Mouse (Mus musculus): ENCODE measurements at regions not wholly inside any gene's neighbourhood (a gene's known extent, or its start where the extent isn't known, plus 50 kb on each side); places are given as distances from the start of the nearest gene placed in this dataset.

- no peak overlapping the region for H3K4me3 ChIP-seq (ENCODE audit: low read depth, low read length)
- H3K9ac ChIP-seq (ENCODE audit: low read depth, low read length): no peak overlapping the region
- no peak overlapping the region for H3K4me2 ChIP-seq (ENCODE audit: low read depth, low read length)
- no peaks in the 10 kb centered on the region for H3K36me3 ChIP-seq (ENCODE audit: control insufficient read depth, insufficient read depth, low read length)
- 77% methylated on average over 6 of the region's 6 CpGs for WGBS
- peaks cover 7% of the 10 kb centered on the region; the same call in 1 of the 2 replicates for H3K4me1 ChIP-seq (ENCODE audit: control insufficient read depth, insufficient read depth, low read length)
- DNase-seq (ENCODE audit: low spot score): no peak
- ATAC-seq (ENCODE audit: low read depth): no peak
- H3K27me3 ChIP-seq (replicated peaks; ENCODE audit: control insufficient read depth, insufficient read depth, low read length): peaks cover 12% of the 10 kb centered on the region; the same call in 1 of the 2 replicates
- H3K27ac ChIP-seq (replicated peaks; ENCODE audit: low read depth, low read length): no peak overlapping the region
- H3K9me3 ChIP-seq (ENCODE audit: control insufficient read depth, low read length): no peaks in the 10 kb centered on the region
Measured at GRCm38 (mm10) chr7:71413121-71413520, 61.8 kb upstream of the Gm10295 start.

- Histone ChIP-seq H3K36me3 (ENCODE audit: control insufficient read depth, insufficient read depth, low read length) (no peaks in the 10 kb centered on the region), H3K9me3 (ENCODE audit: control insufficient read depth, low read length) (no peaks in the 10 kb centered on the region), H3K9ac (ENCODE audit: low read depth, low read length) (peak overlapping the region; percentile 48; the same call in 1 of the 2 replicates), H3K27me3 (replicated peaks; ENCODE audit: control insufficient read depth, insufficient read depth, low read length) (peaks cover 12% of the 10 kb centered on the region; the same call in 1 of the 2 replicates), H3K4me1 (ENCODE audit: control insufficient read depth, insufficient read depth, low read length) (peaks cover 7% of the 10 kb centered on the region; the same call in 1 of the 2 replicates), H3K4me2 (ENCODE audit: low read depth, low read length) (peak overlapping the region; percentile 67), H3K27ac (replicated peaks; ENCODE audit: low read depth, low read length) (peak overlapping the region; percentile 75; the same call in 1 of the 2 replicates), H3K4me3 (ENCODE audit: low read depth, low read length) (peak overlapping the region; percentile 40)
- 1% methylated on average over 12 of the region's 12 CpGs for WGBS
- DNase-seq (ENCODE audit: low spot score) (peak; percentile 94), ATAC-seq (ENCODE audit: low read depth) (peak; percentile 86)
Measured at GRCm38 (mm10) chr7:71412079-71412478, 60.8 kb upstream of the Gm10295 start.

- no peaks in the 10 kb centered on the region for H3K36me3 ChIP-seq (ENCODE audit: control insufficient read depth, insufficient read depth, low read length)
- H3K4me2 ChIP-seq (ENCODE audit: low read depth, low read length): peak overlapping the region; percentile 67
- 6% methylated on average over 14 of the region's 14 CpGs for WGBS
- peak overlapping the region; percentile 75 for H3K27ac ChIP-seq (replicated peaks; ENCODE audit: low read depth, low read length)
- ATAC-seq (ENCODE audit: low read depth): peak; percentile 80
- H3K4me3 ChIP-seq (ENCODE audit: low read depth, low read length): peak overlapping the region; percentile 40
- DNase-seq (ENCODE audit: low spot score): peak; percentile 84
- no peaks in the 10 kb centered on the region for H3K9me3 ChIP-seq (ENCODE audit: control insufficient read depth, low read length)
- H3K4me1 ChIP-seq (ENCODE audit: control insufficient read depth, insufficient read depth, low read length): peaks cover 7% of the 10 kb centered on the region; the same call in 1 of the 2 replicates
- peak overlapping the region; percentile 48 for H3K9ac ChIP-seq (ENCODE audit: low read depth, low read length)
- H3K27me3 ChIP-seq (replicated peaks; ENCODE audit: control insufficient read depth, insufficient read depth, low read length): peaks cover 12% of the 10 kb centered on the region; the same call in 1 of the 2 replicates
Measured at GRCm38 (mm10) chr7:71411293-71412011, 60.2 kb upstream of the Gm10295 start.

- Histone ChIP-seq H3K9me3 (ENCODE audit: control insufficient read depth, low read length) (no peaks in the 10 kb centered on the region), H3K4me3 (ENCODE audit: low read depth, low read length) (no peak overlapping the region), H3K9ac (ENCODE audit: low read depth, low read length) (no peak overlapping the region), H3K4me1 (ENCODE audit: control insufficient read depth, insufficient read depth, low read length) (peaks cover 7% of the 10 kb centered on the region; the same call in 1 of the 2 replicates), H3K27me3 (replicated peaks; ENCODE audit: control insufficient read depth, insufficient read depth, low read length) (peaks cover 12% of the 10 kb centered on the region; the same call in 1 of the 2 replicates), H3K36me3 (ENCODE audit: control insufficient read depth, insufficient read depth, low read length) (no peaks in the 10 kb centered on the region), H3K27ac (replicated peaks; ENCODE audit: low read depth, low read length) (no peak overlapping the region), H3K4me2 (ENCODE audit: low read depth, low read length) (no peak overlapping the region)
- ATAC-seq (ENCODE audit: low read depth) (no peak), DNase-seq (ENCODE audit: low spot score) (no peak)
- 74% methylated on average over 9 of the region's 9 CpGs for WGBS
Measured at GRCm38 (mm10) chr7:71409903-71410302, 58.6 kb upstream of the Gm10295 start.

GRCm38 (mm10) chr7:71409061-71409460, 57.8 kb upstream of the Gm10295 start:
- H3K36me3 ChIP-seq (ENCODE audit: control insufficient read depth, insufficient read depth, low read length): no peaks in the 10 kb centered on the region
- no peak for ATAC-seq (ENCODE audit: low read depth)
- 43% methylated on average over 5 of the region's 5 CpGs for WGBS
- peaks cover 7% of the 10 kb centered on the region; the same call in 1 of the 2 replicates for H3K4me1 ChIP-seq (ENCODE audit: control insufficient read depth, insufficient read depth, low read length)
- no peak overlapping the region for H3K9ac ChIP-seq (ENCODE audit: low read depth, low read length)
- H3K27me3 ChIP-seq (replicated peaks; ENCODE audit: control insufficient read depth, insufficient read depth, low read length): peaks cover 12% of the 10 kb centered on the region; the same call in 1 of the 2 replicates
- no peak overlapping the region for H3K4me3 ChIP-seq (ENCODE audit: low read depth, low read length)
- H3K4me2 ChIP-seq (ENCODE audit: low read depth, low read length): no peak overlapping the region
- DNase-seq (ENCODE audit: low spot score): no peak
- no peaks in the 10 kb centered on the region for H3K9me3 ChIP-seq (ENCODE audit: control insufficient read depth, low read length)
- no peak overlapping the region for H3K27ac ChIP-seq (replicated peaks; ENCODE audit: low read depth, low read length)

- ATAC-seq (ENCODE audit: low read depth): peak; percentile 68; the same call in 1 of the 2 replicates
- Histone ChIP-seq H3K9me3 (ENCODE audit: control insufficient read depth, low read length) (no peaks in the 10 kb centered on the region), H3K36me3 (ENCODE audit: control insufficient read depth, insufficient read depth, low read length) (no peaks in the 10 kb centered on the region), H3K9ac (ENCODE audit: low read depth, low read length) (no peak overlapping the region), H3K4me1 (ENCODE audit: control insufficient read depth, insufficient read depth, low read length) (peaks cover 2% of the 10 kb centered on the region; the same call in 1 of the 2 replicates), H3K27me3 (replicated peaks; ENCODE audit: control insufficient read depth, insufficient read depth, low read length) (peaks cover 12% of the 10 kb centered on the region; the same call in 1 of the 2 replicates), H3K4me2 (ENCODE audit: low read depth, low read length) (no peak overlapping the region), H3K27ac (replicated peaks; ENCODE audit: low read depth, low read length) (no peak overlapping the region), H3K4me3 (ENCODE audit: low read depth, low read length) (no peak overlapping the region)
- WGBS: 61% methylated on average over 8 of the region's 8 CpGs
- DNase-seq (ENCODE audit: low spot score): peak; percentile 26
Measured at GRCm38 (mm10) chr7:71406283-71406682, 55.0 kb upstream of the Gm10295 start.

All from embryonic facial prominence, embryonic 14.5 days (tissue).